Mouse (Mus musculus) spleen, adult 10 weeks (tissue): ENCODE measurements around the gene Zfp280c. TPM values are rescaled to one million over a fixed set of nuclear protein-coding genes. Genes with fewer than 3 reads are reported as not detected.

Source experiments
- polyA plus RNA-seq: library from polyadenylated mRNA; stranded (reverse); fragments of 350-450 nt; fragmentation: Illumina TruSeq; extraction: RNeasy Lipid Tissue Mini Kit (QIAGEN cat#74804); gene quantifications from one replicate; pipeline ENCODE4 v1.2.3, GENCODE M21; 2015; ENCODE audit warnings: low replicate concordance; ENCODE audit not compliant: insufficient read depth

Gene Zfp280c
- 36.9 TPM for polyA plus RNA-seq

DNA sequence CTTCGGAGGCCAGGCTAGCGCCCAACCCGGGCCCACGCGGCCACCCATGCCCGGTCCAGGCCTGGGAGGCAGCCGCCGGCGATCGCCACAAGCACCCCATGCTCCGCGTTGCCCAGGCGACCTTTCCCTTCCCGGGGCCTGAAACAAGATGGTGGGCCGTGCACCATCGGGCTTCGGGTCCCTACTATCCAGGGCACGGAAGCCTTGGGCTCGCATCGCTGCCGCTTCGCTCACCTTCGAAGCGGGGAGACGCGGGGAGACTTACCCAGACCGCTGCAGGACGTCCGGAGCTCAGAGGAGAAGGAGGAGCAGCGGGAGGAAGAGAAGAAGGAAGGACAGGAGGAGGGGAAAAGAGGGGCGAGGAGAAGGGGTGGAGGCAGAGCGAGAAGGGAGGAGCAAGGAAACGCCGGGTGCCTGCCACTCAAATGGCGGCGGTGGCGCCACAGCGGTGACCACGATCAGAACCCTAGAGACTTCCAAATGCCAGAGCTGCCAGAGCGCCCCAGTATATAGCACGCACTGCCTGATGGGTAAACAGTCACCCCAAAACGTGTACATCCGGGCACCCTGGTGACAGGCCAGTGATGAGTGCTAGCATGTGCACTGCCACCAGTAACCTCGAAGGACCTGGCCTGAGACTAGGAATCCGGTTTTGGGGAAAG, at the start of gene Zfp280c:
TSS of gene Zfp280c (minus strand) at position 406 of the 662 bp plus-strand sequence.

GRCm38 (mm10) chrX:48623379-48624053, 29.2 kb upstream of the Zfp280c start, which contains the start of gene Slc25a14:
Gene Slc25a14 (plus strand): TSS chrX:48623413.

GRCm38 (mm10) chrX:48518808-48519548, 75.3 kb downstream of the Zfp280c start, which contains the start of gene Rab33a:
Gene Rab33a (plus strand): TSS chrX:48519285.

DNA sequence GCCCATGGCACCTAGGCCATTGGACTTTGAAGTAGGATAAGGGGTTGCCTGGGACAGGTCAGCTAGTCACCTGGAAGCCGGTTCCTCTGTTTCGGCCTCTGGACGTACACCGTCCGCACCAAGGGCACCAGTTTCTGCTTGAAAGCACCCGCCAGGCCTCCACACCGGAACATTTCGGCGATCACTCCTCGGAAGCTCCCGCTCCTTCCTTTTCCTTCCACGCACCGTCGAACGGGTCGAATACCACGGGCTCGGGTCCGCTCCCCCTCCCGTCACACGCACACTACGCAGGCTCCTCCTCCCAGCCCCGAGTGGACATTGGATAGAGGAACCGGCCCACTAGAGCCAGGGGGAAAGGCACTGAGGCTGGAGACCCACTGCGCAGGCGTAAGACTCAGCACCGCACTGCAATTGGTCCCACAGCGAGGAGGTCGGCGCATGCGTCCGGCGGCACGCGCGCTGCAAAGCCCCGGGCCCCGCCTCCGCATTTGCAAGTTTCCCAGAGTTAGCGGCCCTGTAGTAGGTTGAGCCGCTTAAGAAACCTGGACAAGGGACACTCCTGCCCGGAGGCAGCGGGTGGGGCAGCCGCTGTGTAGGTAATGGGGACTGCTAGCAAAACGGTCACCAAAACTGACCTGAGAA, 81.0 kb downstream of the Zfp280c start, which contains the start of gene Aifm1:
TSS of gene Aifm1 (minus strand) at position 398 of the 642 bp plus-strand sequence.

Other genes with a start within 250 kb of the Zfp280c start
- 105 TPM for gene Elf4, start 131.4 kb downstream of the Zfp280c start, polyA plus RNA-seq
- 37.9 TPM for gene Aifm1, start 80.9 kb downstream of the Zfp280c start, polyA plus RNA-seq
- gene Rab33a, start 75.2 kb downstream of the Zfp280c start, polyA plus RNA-seq = not detected
- gene Slc25a14, start 28.9 kb upstream of the Zfp280c start, polyA plus RNA-seq = 11.9 TPM
- gene Gpr119, start 80.0 kb upstream of the Zfp280c start, polyA plus RNA-seq = not detected
- gene Rbmx2, start 100.5 kb upstream of the Zfp280c start, polyA plus RNA-seq = 12.8 TPM